Mouse (Mus musculus) kidney, embryonic 15.5 days (tissue): Measurements from ENCODE around the gene Ebf4. TPM values are rescaled to one million over a fixed set of nuclear protein-coding genes. Genes with fewer than 3 reads are reported as not detected.

ENCODE experiments used
- ATAC-seq: fragments of 200-750 bp; cut with Nextera tagmentation; replicated peaks from 2 replicates; pipeline ENCODE4 v1.8.0; 2017; ENCODE audit warnings: moderate TSS enrichment; ENCODE audit not compliant: low FRiP score
- H3K27ac ChIP-seq: fragments of 300-500 bp; sonication (generic); 2 replicates; pipeline ENCODE4 v1.5.1; 2015; ENCODE audit warnings: mild to moderate bottlenecking, inconsistent platforms
- H3K27me3 ChIP-seq: fragments of 300-500 bp; sonication (generic); 2 replicates; pipeline ENCODE4 v1.6.1; 2015; ENCODE audit warnings: inconsistent platforms
- H3K36me3 ChIP-seq: fragments of 300-500 bp; sonication (generic); 2 replicates; pipeline ENCODE4 v1.6.1; 2015; ENCODE audit warnings: inconsistent platforms
- H3K4me1 ChIP-seq: fragments of 300-500 bp; sonication (generic); 2 replicates; pipeline ENCODE4 v1.6.1; 2015; ENCODE audit warnings: inconsistent platforms
- H3K4me2 ChIP-seq: fragments of 300-500 bp; sonication (generic); 2 replicates; pipeline ENCODE4 v1.6.1; 2015; ENCODE audit warnings: moderate library complexity, mild to moderate bottlenecking, inconsistent platforms
- H3K4me3 ChIP-seq: fragments of 300-500 bp; sonication (generic); replicated peaks from 2 replicates; pipeline ENCODE4 v1.5.1; 2015; ENCODE audit warnings: mild to moderate bottlenecking, inconsistent platforms
- H3K9ac ChIP-seq: fragments of 300-500 bp; sonication (generic); 2 replicates; pipeline ENCODE4 v1.6.1; 2015; ENCODE audit warnings: mild to moderate bottlenecking, inconsistent platforms
- H3K9me3 ChIP-seq: fragments of 300-500 bp; sonication (generic); replicated peaks from 2 replicates; pipeline ENCODE4 v1.6.1; 2016; ENCODE audit warnings: inconsistent platforms
- WGBS: fragments of 180-500 bp; shearing (Covaris S2); methylation state at CpG from one replicate; pipeline ENCODE4 v1.1.7; 2015; ENCODE audit warnings: mixed read lengths; 5-methylcytosine and 5-hydroxymethylcytosine counted together
- polyA plus RNA-seq: library from polyadenylated mRNA; unstranded; fragments of >200 nt; fragmentation: Nextera tagmentation; extraction: Ambion mirVana; gene quantifications from 2 replicates; pipeline ENCODE4 v1.2.1, GENCODE M21; 2015

Gene Ebf4
- polyA plus RNA-seq, result 2.1 and 2.8 TPM in 2 replicates

- no peaks in the 10 kb centered on the region for H3K9me3 ChIP-seq
- H3K4me3 ChIP-seq, result peak within 1 kb of the TSS; percentile 78
- WGBS, result under 1% methylated on average over 39 of the region's 39 CpGs
- H3K9ac ChIP-seq, result peak within 1 kb of the TSS; percentile 69
- H3K4me2 ChIP-seq, result peak within 1 kb of the TSS; percentile 90
- H3K27me3 ChIP-seq, result peaks cover 44% of the 10 kb centered on the region
- H3K4me1 ChIP-seq, result peaks cover 55% of the 10 kb centered on the region
- H3K36me3 ChIP-seq, result 0 out of 2 replicates have a peak, but pooled peaks cover 8% of the 10 kb centered on the region
- ATAC-seq, result peak; percentile 81
- H3K27ac ChIP-seq, result peak within 1 kb of the TSS; percentile 65
These were observed at the start of gene Ebf4 for GRCm38 (mm10) chr2:130294936-130295277. Ebf4 (plus strand) TSS chr2:130295169.

DNA sequence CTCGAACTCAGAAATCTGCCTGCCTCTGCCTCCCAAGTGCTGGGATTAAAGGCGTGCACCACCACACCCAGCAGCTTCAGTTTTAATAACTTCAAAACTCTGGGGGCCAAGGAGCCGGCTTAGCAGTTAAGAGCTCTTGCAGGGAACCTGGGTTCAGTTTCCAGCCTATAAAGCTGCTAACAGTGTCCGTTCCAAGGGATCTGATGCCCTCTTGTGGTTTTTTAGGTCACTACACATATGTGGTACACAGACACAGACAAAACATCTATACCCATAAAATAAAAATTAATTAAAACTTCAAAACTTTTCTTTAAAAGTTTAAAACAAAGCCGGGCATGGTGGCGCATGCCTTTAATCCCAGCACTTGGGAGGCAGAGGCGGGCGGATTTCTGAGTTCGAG lies 48.1 kb upstream of the Ebf4 start:
- no peak for ATAC-seq
- Histone ChIP-seq H3K4me1 (no peaks in the 10 kb centered on the region), H3K27me3 (no peaks in the 10 kb centered on the region), H3K27ac (no peak overlapping the region), H3K4me3 (no peak overlapping the region), H3K9me3 (no peaks in the 10 kb centered on the region), H3K4me2 (no peak overlapping the region), H3K36me3 (no peaks in the 10 kb centered on the region), H3K9ac (no peak overlapping the region)
- 51% methylated on average over 9 of the region's 9 CpGs for WGBS

DNA sequence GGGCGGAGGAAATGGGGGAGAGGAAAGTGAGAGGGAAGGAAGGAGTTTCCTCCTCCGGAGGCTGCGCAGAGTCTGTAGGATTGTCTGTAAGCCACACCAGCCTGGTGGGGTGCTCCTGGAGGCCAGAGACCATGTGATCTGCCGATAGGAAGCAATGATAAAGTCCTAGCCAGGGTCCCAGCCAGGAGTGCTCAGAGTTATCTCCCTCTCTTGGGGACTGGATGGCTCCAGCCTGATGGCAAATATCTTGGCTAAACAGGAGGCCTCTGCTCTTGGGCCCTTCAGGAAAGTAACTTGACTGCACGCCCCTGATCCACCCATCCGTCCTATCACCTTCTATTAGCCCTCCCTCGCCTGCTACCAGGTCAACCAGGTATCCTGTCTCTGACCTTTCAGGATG lies 46.7 kb upstream of the Ebf4 start:
- Histone ChIP-seq H3K4me3 (no peak overlapping the region), H3K9ac (no peak overlapping the region), H3K27me3 (no peaks in the 10 kb centered on the region), H3K27ac (no peak overlapping the region), H3K4me1 (no peaks in the 10 kb centered on the region), H3K36me3 (no peaks in the 10 kb centered on the region), H3K9me3 (no peaks in the 10 kb centered on the region), H3K4me2 (no peak overlapping the region)
- WGBS, result 73% methylated on average over 7 of the region's 7 CpGs
- ATAC-seq, result no peak

DNA sequence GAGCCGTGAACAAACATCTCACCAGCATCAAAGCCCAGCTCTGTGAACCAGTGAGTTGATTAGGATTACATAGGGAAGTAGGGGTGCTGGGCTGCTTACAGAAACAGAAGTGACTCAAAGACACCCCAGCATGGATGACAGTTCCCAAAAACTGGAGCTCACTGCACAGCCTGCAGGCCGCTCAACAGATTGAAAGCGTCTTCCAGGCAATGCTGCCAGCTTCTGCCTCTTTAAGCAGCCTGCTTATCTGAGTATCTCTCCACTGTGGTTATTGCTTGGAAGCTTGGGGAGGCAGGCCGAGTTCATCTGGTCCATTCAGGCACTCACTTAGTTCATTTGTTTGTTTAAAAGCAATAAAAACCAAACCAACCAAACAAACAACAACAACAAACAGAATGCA lies 38.2 kb upstream of the Ebf4 start:
- WGBS, result 76% methylated on average over 4 of the region's 4 CpGs

DNA sequence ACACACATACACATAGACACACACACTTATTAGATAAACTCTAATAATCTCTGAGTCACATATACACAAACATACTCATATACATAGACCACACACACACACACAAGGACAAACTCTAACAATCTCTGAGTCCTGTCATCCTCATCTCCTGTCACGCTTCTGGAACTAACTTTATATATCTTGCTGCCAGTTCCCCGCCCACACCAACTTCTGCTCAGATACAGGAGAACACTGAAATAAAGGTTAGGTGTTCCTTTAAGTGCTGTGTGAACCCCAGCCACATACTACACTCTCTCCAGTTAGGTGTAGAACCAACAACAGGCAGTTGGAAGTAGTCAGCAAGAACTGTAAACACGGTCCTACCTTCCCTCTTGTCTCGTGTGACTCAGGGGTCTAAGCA lies 34.1 kb upstream of the Ebf4 start:
- no peak for ATAC-seq
- Histone ChIP-seq H3K4me2 (no peak overlapping the region), H3K9me3 (no peaks in the 10 kb centered on the region), H3K27ac (no peak overlapping the region), H3K36me3 (no peaks in the 10 kb centered on the region), H3K4me1 (no peaks in the 10 kb centered on the region), H3K27me3 (no peaks in the 10 kb centered on the region), H3K9ac (no peak overlapping the region), H3K4me3 (no peak overlapping the region)
- WGBS, result 76% methylated on average over 4 of the region's 4 CpGs

More for the DNA sequence above, 38.2 kb upstream of the Ebf4 start:
- Histone ChIP-seq H3K27ac (no peak overlapping the region), H3K4me2 (no peak overlapping the region), H3K9ac (no peak overlapping the region), H3K4me3 (no peak overlapping the region), H3K9me3 (no peaks in the 10 kb centered on the region), H3K4me1 (no peaks in the 10 kb centered on the region), H3K36me3 (no peaks in the 10 kb centered on the region), H3K27me3 (no peaks in the 10 kb centered on the region)
- ATAC-seq, result no peak

DNA sequence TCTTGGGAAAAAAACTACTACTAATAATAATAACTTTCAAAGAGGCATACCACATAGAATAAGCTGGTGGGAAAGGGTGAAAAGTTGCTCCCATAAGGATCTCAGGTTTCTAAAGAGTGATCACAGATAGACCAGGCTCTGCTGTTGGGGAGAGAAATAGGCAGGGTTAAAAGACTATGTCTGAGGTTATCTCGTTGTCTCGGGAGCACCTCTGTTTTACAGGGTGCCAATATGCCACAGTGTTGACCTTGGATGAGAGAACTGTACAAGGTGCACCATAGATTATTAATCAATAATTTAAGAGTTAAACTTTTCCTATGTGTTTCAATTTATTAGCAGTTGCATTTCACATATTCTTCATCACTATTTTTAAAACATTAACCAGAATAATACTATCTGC lies 33.1 kb upstream of the Ebf4 start:
- Histone ChIP-seq H3K4me3 (no peak overlapping the region), H3K27ac (no peak overlapping the region), H3K9me3 (no peaks in the 10 kb centered on the region), H3K27me3 (no peaks in the 10 kb centered on the region), H3K4me2 (no peak overlapping the region), H3K9ac (no peak overlapping the region), H3K4me1 (no peaks in the 10 kb centered on the region), H3K36me3 (no peaks in the 10 kb centered on the region)
- no peak for ATAC-seq
- 88% methylated on average over 2 of the region's 2 CpGs for WGBS

- Histone ChIP-seq H3K27me3 (no peaks in the 10 kb centered on the region), H3K36me3 (no peaks in the 10 kb centered on the region), H3K4me3 (no peak overlapping the region), H3K4me2 (no peak overlapping the region), H3K9me3 (no peaks in the 10 kb centered on the region), H3K27ac (no peak overlapping the region), H3K4me1 (no peaks in the 10 kb centered on the region), H3K9ac (no peak overlapping the region)
- ATAC-seq, result no peak
- 87% methylated on average over 2 of the region's 2 CpGs for WGBS
These were observed 32.6 kb upstream of the Ebf4 start for GRCm38 (mm10) chr2:130262398-130262797.

DNA sequence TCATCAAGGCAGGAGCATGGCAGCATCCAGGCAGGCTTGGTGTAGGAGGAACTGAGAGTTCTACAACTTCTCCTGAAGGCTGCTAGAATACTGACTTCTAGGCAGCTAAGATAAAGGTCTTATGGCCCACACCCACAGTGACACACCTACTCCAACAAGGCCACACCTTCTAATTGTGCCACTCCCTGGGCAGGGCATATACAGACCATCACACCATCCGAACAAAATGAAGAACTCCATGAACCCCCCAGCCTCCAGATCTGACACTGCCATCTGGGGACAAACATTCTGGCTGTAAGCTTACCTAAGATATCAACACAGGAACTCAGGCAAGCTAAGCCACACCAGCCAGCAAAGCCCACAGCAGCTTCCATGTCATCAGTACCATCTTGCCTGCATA lies 29.4 kb upstream of the Ebf4 start:
- H3K4me1 ChIP-seq, result no peaks in the 10 kb centered on the region
- no peak for ATAC-seq
- H3K4me2 ChIP-seq, result no peak overlapping the region
- H3K9ac ChIP-seq, result no peak overlapping the region
- no peaks in the 10 kb centered on the region for H3K36me3 ChIP-seq
- no peaks in the 10 kb centered on the region for H3K9me3 ChIP-seq
- no peak overlapping the region for H3K4me3 ChIP-seq
- 87% methylated on average over 1 of the region's 1 CpGs for WGBS
- H3K27me3 ChIP-seq, result no peaks in the 10 kb centered on the region
- H3K27ac ChIP-seq, result no peak overlapping the region

DNA sequence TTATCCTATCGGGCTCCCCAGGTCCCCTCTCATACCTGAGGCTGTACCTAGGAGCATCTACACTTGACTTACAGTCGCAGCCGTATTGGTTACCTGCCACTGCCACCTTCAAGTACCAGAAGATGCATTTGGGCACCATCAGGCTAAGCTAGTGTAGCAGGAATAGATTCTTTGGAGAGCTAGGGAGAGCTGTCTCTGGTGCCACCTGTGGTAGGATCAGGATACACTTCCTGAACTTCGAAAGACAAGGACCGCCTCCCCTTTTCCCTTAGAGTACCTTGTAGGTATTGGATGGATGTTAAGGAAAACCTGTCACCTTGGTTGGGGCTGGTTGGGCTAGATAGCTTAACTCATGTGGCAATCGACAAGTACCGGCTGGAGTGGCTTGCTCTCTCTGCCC lies 26.9 kb upstream of the Ebf4 start:
- 64% methylated on average over 7 of the region's 7 CpGs for WGBS
- no peak overlapping the region for H3K4me3 ChIP-seq
- H3K27me3 ChIP-seq, result no peaks in the 10 kb centered on the region
- ATAC-seq, result no peak
- H3K36me3 ChIP-seq, result no peaks in the 10 kb centered on the region
- no peak overlapping the region for H3K9ac ChIP-seq
- H3K27ac ChIP-seq, result no peak overlapping the region
- H3K9me3 ChIP-seq, result no peaks in the 10 kb centered on the region
- peaks cover 4% of the 10 kb centered on the region for H3K4me1 ChIP-seq
- no peak overlapping the region for H3K4me2 ChIP-seq

DNA sequence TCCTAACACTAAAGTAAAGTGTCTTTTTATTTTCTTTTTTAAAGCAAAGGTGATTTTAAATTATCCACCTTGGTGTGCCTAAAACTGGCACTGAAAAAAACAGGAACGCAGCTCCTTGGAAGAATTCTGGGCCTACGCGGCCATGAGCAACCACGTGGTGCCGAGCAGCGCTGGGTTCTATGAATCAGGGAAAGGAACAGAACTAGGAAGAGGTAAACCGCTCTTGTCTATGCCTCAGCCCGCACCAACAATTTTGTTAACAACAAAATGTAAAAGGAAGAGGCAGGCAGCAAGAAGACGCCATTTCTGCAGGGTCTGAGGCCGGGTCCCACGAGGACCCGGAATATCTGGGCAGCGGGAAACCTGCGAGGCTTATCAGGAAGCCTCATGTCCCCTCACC lies 21.2 kb upstream of the Ebf4 start:
- peaks cover 35% of the 10 kb centered on the region for H3K36me3 ChIP-seq
- ATAC-seq, result peak; percentile 12
- H3K9me3 ChIP-seq, result no peaks in the 10 kb centered on the region
- peak overlapping the region; percentile 98 for H3K9ac ChIP-seq
- H3K27ac ChIP-seq, result peak overlapping the region; percentile 94
- H3K4me3 ChIP-seq, result peak overlapping the region; percentile 97
- H3K4me2 ChIP-seq, result peak overlapping the region; percentile 82
- peaks cover 36% of the 10 kb centered on the region for H3K4me1 ChIP-seq
- under 1% methylated on average over 14 of the region's 14 CpGs for WGBS
- no peaks in the 10 kb centered on the region for H3K27me3 ChIP-seq

- H3K27me3 ChIP-seq, result no peaks in the 10 kb centered on the region
- H3K4me1 ChIP-seq, result peaks cover 36% of the 10 kb centered on the region
- under 1% methylated on average over 68 of the region's 68 CpGs for WGBS
- peak within 1 kb of the TSS; percentile 98 for H3K9ac ChIP-seq
- peak within 1 kb of the TSS; percentile 82 for H3K4me2 ChIP-seq
- peak within 1 kb of the TSS; percentile 97 for H3K4me3 ChIP-seq
- peak within 1 kb of the TSS; percentile 94 for H3K27ac ChIP-seq
- H3K36me3 ChIP-seq, result peaks cover 37% of the 10 kb centered on the region
- H3K9me3 ChIP-seq, result no peaks in the 10 kb centered on the region
- peak; percentile 97 for ATAC-seq
These were observed 20.7 kb upstream of the Ebf4 start, which contains the start of gene Nop56 for GRCm38 (mm10) chr2:130274149-130274861. Nop56 (plus strand) TSS chr2:130274430.

DNA sequence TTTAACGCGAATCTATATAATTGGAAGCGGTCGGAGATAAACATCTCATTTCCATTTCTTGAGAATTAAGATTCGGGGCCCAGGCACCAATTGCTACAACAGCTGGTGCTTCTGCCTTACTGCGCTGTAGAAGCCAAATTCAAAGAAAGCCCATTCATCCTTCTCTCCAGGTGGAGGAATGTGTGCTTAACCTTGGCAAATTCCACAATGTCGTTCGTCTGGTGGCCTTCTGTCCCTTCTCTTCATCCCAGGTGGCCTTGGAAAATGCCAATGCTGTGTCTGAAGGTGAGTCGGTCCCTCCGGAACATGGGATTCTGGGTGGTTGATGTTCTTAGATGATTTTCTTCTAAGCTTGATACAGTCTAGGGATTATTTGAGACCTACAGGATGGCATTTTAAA lies 20.1 kb upstream of the Ebf4 start:
- under 1% methylated on average over 10 of the region's 10 CpGs for WGBS

DNA sequence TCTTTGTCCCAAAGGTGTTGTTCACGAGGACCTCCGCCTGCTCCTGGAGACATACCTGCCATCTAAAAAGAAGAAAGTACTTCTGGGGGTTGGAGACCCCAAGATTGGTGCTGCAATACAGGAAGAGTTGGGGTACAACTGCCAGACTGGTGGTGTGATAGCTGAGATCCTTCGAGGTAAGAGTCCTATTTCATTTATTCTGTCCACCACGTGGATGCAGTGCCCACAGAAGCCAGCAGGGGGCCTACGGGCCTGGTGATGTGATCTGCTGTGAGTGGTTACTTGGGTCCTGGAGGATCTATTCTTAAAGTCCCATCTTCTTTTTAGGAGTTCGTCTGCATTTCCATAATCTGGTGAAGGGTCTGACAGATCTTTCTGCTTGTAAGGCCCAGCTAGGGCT lies 19.3 kb upstream of the Ebf4 start:
- Histone ChIP-seq H3K27me3 (no peaks in the 10 kb centered on the region), H3K4me2 (peak overlapping the region; percentile 82), H3K27ac (no peak overlapping the region), H3K36me3 (peaks cover 51% of the 10 kb centered on the region), H3K9ac (peak overlapping the region; percentile 98; the same call in 1 of the 2 replicates), H3K4me3 (peak overlapping the region; percentile 97), H3K9me3 (no peaks in the 10 kb centered on the region), H3K4me1 (peaks cover 36% of the 10 kb centered on the region)
- 46% methylated on average over 6 of the region's 6 CpGs for WGBS
- no peak for ATAC-seq

More for the DNA sequence above, 20.1 kb upstream of the Ebf4 start:
- Histone ChIP-seq H3K9ac (peak overlapping the region; percentile 98), H3K4me1 (peaks cover 36% of the 10 kb centered on the region), H3K27ac (peak overlapping the region; percentile 94), H3K9me3 (no peaks in the 10 kb centered on the region), H3K4me3 (peak overlapping the region; percentile 97), H3K4me2 (peak overlapping the region; percentile 82), H3K27me3 (no peaks in the 10 kb centered on the region), H3K36me3 (peaks cover 43% of the 10 kb centered on the region)
- ATAC-seq, result no peak
